Mouse (Mus musculus) heart, postnatal 0 days (tissue): ENCODE measurements around the gene Gm20547.

Experiments used
- CTCF ChIP-seq: IDR thresholded peaks from 2 replicates; pipeline ENCODE4 v1.5.1; 2016; ENCODE audit warnings: antibody characterized with exemption, control low read depth, low read depth
- EP300 ChIP-seq: IDR thresholded peaks from 2 replicates; pipeline ENCODE4 v1.6.1; 2016; ENCODE audit warnings: antibody characterized with exemption, low read depth

- TF ChIP-seq CTCF: no peak
- TF ChIP-seq EP300: no peak
Observed at GRCm38 (mm10) chr17:34894801-34895530, 13.1 kb upstream of the Gm20547 start.
